Mouse (Mus musculus) heart, embryonic 14.5 days (tissue): Measurements from ENCODE around the gene G6pc3. TPM values are rescaled to one million over a fixed set of nuclear protein-coding genes. Genes with fewer than 3 reads are reported as not detected.

Experiments
- ATAC-seq: fragments of 200-750 bp; cut with Nextera tagmentation; 2 replicates; pipeline ENCODE4 v1.8.0; 2017; ENCODE audit warnings: low read depth, moderate TSS enrichment; ENCODE audit not compliant: insufficient number of reproducible peaks, insufficient read depth, low FRiP score
- H3K27ac ChIP-seq, 2 experiments: fragments of 200-500 bp in 1 of 2; fragments of 300-500 bp in 1 of 2; sonication (generic) in 1 of 2; replicated peaks in 1 of 2; 2 replicates each; pipeline ENCODE4 v1.5.1; 2012 to 2014; ENCODE audit warnings: low read depth in 2 of 2, low read length in 2 of 2, control low read depth in 1 of 2, mild to moderate bottlenecking in 1 of 2, mixed read lengths in 1 of 2; ENCODE audit not compliant: control insufficient read depth in 1 of 2, insufficient read depth in 1 of 2
- H3K27me3 ChIP-seq: fragments of 300-500 bp; sonication (generic); 2 replicates; pipeline ENCODE4 v1.6.1; 2014; ENCODE audit warnings: mild to moderate bottlenecking, low read length, control low read depth; ENCODE audit not compliant: control insufficient read depth, insufficient read depth
- H3K36me3 ChIP-seq: fragments of 300-500 bp; sonication (generic); 2 replicates; pipeline ENCODE4 v1.6.1; 2014; ENCODE audit warnings: mild to moderate bottlenecking, control low read depth, low read length, mixed read lengths; ENCODE audit not compliant: control insufficient read depth, insufficient read depth
- H3K4me1 ChIP-seq, 2 experiments: fragments of 200-500 bp in 1 of 2; fragments of 300-500 bp in 1 of 2; sonication (generic) in 1 of 2; 2 replicates each; pipeline ENCODE4 v1.6.1; 2012 to 2014; ENCODE audit warnings: low read length in 2 of 2, control low read depth in 1 of 2, mixed read lengths in 1 of 2; ENCODE audit not compliant: control insufficient read depth in 2 of 2, insufficient read depth in 2 of 2
- H3K4me2 ChIP-seq: fragments of 300-500 bp; sonication (generic); 2 replicates; pipeline ENCODE4 v1.6.1; 2014; ENCODE audit warnings: mild to moderate bottlenecking, low read length
- H3K4me3 ChIP-seq, 2 experiments: fragments of 200-500 bp in 1 of 2; fragments of 300-500 bp in 1 of 2; sonication (generic) in 1 of 2; 2 replicates each; pipeline ENCODE4 v1.5.1; 2012 to 2014; ENCODE audit warnings: low read length in 2 of 2, mild to moderate bottlenecking in 2 of 2, control low read depth in 1 of 2, low read depth in 1 of 2, moderate library complexity in 1 of 2; ENCODE audit not compliant: control insufficient read depth in 1 of 2, insufficient read depth in 1 of 2
- H3K9ac ChIP-seq: fragments of 300-500 bp; sonication (generic); 2 replicates; pipeline ENCODE4 v1.6.1; 2014; ENCODE audit warnings: mild to moderate bottlenecking, low read length
- H3K9me3 ChIP-seq: fragments of 300-500 bp; sonication (generic); 2 replicates; pipeline ENCODE4 v1.6.1; 2016; ENCODE audit warnings: low read length, control low read depth; ENCODE audit not compliant: control insufficient read depth
- WGBS: fragments of 180-500 bp; shearing (Covaris S2); extraction: QIAGEN DNeasy Blood & Tissue Kit; methylation state at CpG from one replicate; pipeline ENCODE4 v1.1.7; 2014; 5-methylcytosine and 5-hydroxymethylcytosine counted together
- polyA plus RNA-seq: library from polyadenylated mRNA; unstranded; fragments of >200 nt; fragmentation: Nextera tagmentation; extraction: Ambion mirVana; gene quantifications from 2 replicates; pipeline ENCODE4 v1.2.1, GENCODE M21; 2014

The G6pc3 gene
- polyA plus RNA-seq, 1 experiment from 2014 or later: 27.8 TPM

GRCm38 (mm10) chr11:102190848-102191247 is 1.4 kb downstream of the G6pc3 start:
- Histone ChIP-seq H3K9me3 (no peaks in the 10 kb centered on the region), H3K9ac (peak overlapping the region; percentile 77), H3K4me1 (peaks cover 2 to 12% of the 10 kb centered on the region in 2 experiments; a peak in 3 of 4 replicates), H3K4me2 (peak overlapping the region; percentile 77), H3K27ac (no peak overlapping the region), H3K27me3 (no peaks in the 10 kb centered on the region), H3K36me3 (peaks cover 40% of the 10 kb centered on the region), H3K4me3 (no peak overlapping the region)
- 53% methylated on average over 4 of the region's 4 CpGs for WGBS
- ATAC-seq: no peak

- Histone ChIP-seq H3K9me3 (no peaks in the 10 kb centered on the region), H3K9ac (no peak overlapping the region), H3K4me1 (peaks cover 4 to 12% of the 10 kb centered on the region in 2 experiments), H3K36me3 (peaks cover 70% of the 10 kb centered on the region), H3K27ac (no peak overlapping the region), H3K4me3 (no peak overlapping the region), H3K4me2 (no peak overlapping the region), H3K27me3 (no peaks in the 10 kb centered on the region)
- WGBS: 85% methylated on average over 9 of the region's 9 CpGs
- ATAC-seq: no peak
These were observed 4.4 kb downstream of the G6pc3 start for GRCm38 (mm10) chr11:102193657-102194440.

GRCm38 (mm10) chr11:102196018-102196797 is 6.8 kb downstream of the G6pc3 start:
- H3K36me3 ChIP-seq: peaks cover 93% of the 10 kb centered on the region
- H3K27ac ChIP-seq: no peak overlapping the region
- ATAC-seq: no peak
- no peaks in the 10 kb centered on the region for H3K27me3 ChIP-seq
- no peak overlapping the region for H3K4me2 ChIP-seq
- peaks cover 0 to 2% of the 10 kb centered on the region in 2 experiments; a peak in 1 of 4 replicates for H3K4me1 ChIP-seq
- 0 out of 2 replicates have a peak overlapping the region, but pooled peaks have one; percentile 19 for H3K9ac ChIP-seq
- H3K9me3 ChIP-seq: no peaks in the 10 kb centered on the region
- 59% methylated on average over 21 of the region's 21 CpGs for WGBS
- H3K4me3 ChIP-seq: no peak overlapping the region

GRCm38 (mm10) chr11:102198245-102198644 is 8.8 kb downstream of the G6pc3 start:
- 73% methylated on average over 6 of the region's 6 CpGs for WGBS
- Histone ChIP-seq H3K36me3 (peaks cover 100% of the 10 kb centered on the region), H3K4me3 (no peak overlapping the region), H3K9ac (no peak overlapping the region), H3K4me1 (peaks cover 0 to 2% of the 10 kb centered on the region in 2 experiments; a peak in 1 of 4 replicates), H3K4me2 (no peak overlapping the region), H3K9me3 (no peaks in the 10 kb centered on the region), H3K27ac (no peak overlapping the region), H3K27me3 (no peaks in the 10 kb centered on the region)
- ATAC-seq: no peak

- no peaks in the 10 kb centered on the region for H3K27me3 ChIP-seq
- 65% methylated on average over 9 of the region's 9 CpGs for WGBS
- no peaks in the 10 kb centered on the region for H3K9me3 ChIP-seq
- H3K27ac ChIP-seq: no peak overlapping the region
- no peak overlapping the region for H3K4me3 ChIP-seq
- peaks cover 9 to 12% of the 10 kb centered on the region in 2 experiments for H3K4me1 ChIP-seq
- no peak overlapping the region for H3K9ac ChIP-seq
- H3K36me3 ChIP-seq: peaks cover 100% of the 10 kb centered on the region
- ATAC-seq: no peak
- H3K4me2 ChIP-seq: no peak overlapping the region
These were observed 10.4 kb downstream of the G6pc3 start for GRCm38 (mm10) chr11:102199856-102200255.

GRCm38 (mm10) chr11:102201408-102201821 is 12.0 kb downstream of the G6pc3 start:
- no peak overlapping the region for H3K27ac ChIP-seq
- ATAC-seq: no peak
- H3K9me3 ChIP-seq: no peaks in the 10 kb centered on the region
- 82% methylated on average over 12 of the region's 12 CpGs for WGBS
- peaks cover 10 to 19% of the 10 kb centered on the region in 2 experiments for H3K4me1 ChIP-seq
- H3K4me3 ChIP-seq: no peak overlapping the region
- no peak overlapping the region for H3K4me2 ChIP-seq
- peaks cover 100% of the 10 kb centered on the region for H3K36me3 ChIP-seq
- H3K9ac ChIP-seq: no peak overlapping the region
- no peaks in the 10 kb centered on the region for H3K27me3 ChIP-seq

- WGBS: 66% methylated on average over 30 of the region's 30 CpGs
- Histone ChIP-seq H3K4me1 (peaks cover 45 to 68% of the 10 kb centered on the region in 2 experiments), H3K4me3 (no peak overlapping the region), H3K9me3 (no peaks in the 10 kb centered on the region), H3K36me3 (peaks cover 55% of the 10 kb centered on the region), H3K27ac (no peak overlapping the region), H3K4me2 (no peak overlapping the region), H3K9ac (no peak overlapping the region; the same call in 1 of the 2 replicates), H3K27me3 (no peaks in the 10 kb centered on the region)
- ATAC-seq: no peak
These were observed 17.1 kb downstream of the G6pc3 start for GRCm38 (mm10) chr11:102206481-102206880.
